Mouse (Mus musculus): ENCODE results near the gene Naga. TPM values are rescaled to one million over a fixed set of nuclear protein-coding genes. Genes with fewer than 3 reads are reported as not detected.

The Naga gene
- polyA plus RNA-seq, 1 experiment, result not detected

- TF ChIP-seq POLR2A (IDR thresholded peaks at IDR 0.05; ENCODE audit: insufficient read depth, low read depth, low read length), result no peak
- no peak for TF ChIP-seq CTCF (IDR thresholded peaks at IDR 0.05; ENCODE audit: insufficient read depth, low read depth, low read length)
Measured at GRCm38 (mm10) chr15:82322195-82322594, 16.5 kb downstream of the Naga start.

GRCm38 (mm10) chr15:82319613-82320012 lies 19.1 kb downstream of the Naga start:
- Histone ChIP-seq H3K4me1 (ENCODE audit: control insufficient read depth, insufficient read depth, low read length) (no peaks in the 10 kb centered on the region), H3K4me3 (ENCODE audit: insufficient read depth, low read depth, low read length) (no peak overlapping the region), H3K27ac (ENCODE audit: insufficient read depth, low read depth, low read length) (no peak overlapping the region)
- no peak for TF ChIP-seq CTCF (IDR thresholded peaks at IDR 0.05; ENCODE audit: insufficient read depth, low read depth, low read length)
- no peak for TF ChIP-seq POLR2A (IDR thresholded peaks at IDR 0.05; ENCODE audit: insufficient read depth, low read depth, low read length)
- 53% methylated on average over 1 of the region's 1 CpGs for WGBS

More at GRCm38 (mm10) chr15:82322195-82322594, 16.5 kb downstream of the Naga start:
- 79% methylated on average over 8 of the region's 8 CpGs for WGBS
- Histone ChIP-seq H3K4me3 (ENCODE audit: insufficient read depth, low read depth, low read length) (no peak overlapping the region), H3K4me1 (ENCODE audit: control insufficient read depth, insufficient read depth, low read length) (no peaks in the 10 kb centered on the region), H3K27ac (ENCODE audit: insufficient read depth, low read depth, low read length) (no peak overlapping the region)

GRCm38 (mm10) chr15:82317839-82318238 lies 20.9 kb downstream of the Naga start:
- Histone ChIP-seq H3K4me1 (ENCODE audit: control insufficient read depth, insufficient read depth, low read length) (no peaks in the 10 kb centered on the region), H3K4me3 (ENCODE audit: insufficient read depth, low read depth, low read length) (no peak overlapping the region)
- 85% methylated on average over 6 of the region's 6 CpGs for WGBS

GRCm38 (mm10) chr15:82308416-82308815 lies 30.3 kb downstream of the Naga start:
- Histone ChIP-seq H3K4me3 (ENCODE audit: insufficient read depth, low read depth, low read length) (no peak overlapping the region), H3K27ac (ENCODE audit: insufficient read depth, low read depth, low read length) (no peak overlapping the region), H3K4me1 (ENCODE audit: control insufficient read depth, insufficient read depth, low read length) (no peaks in the 10 kb centered on the region)
- TF ChIP-seq CTCF (IDR thresholded peaks at IDR 0.05; ENCODE audit: insufficient read depth, low read depth, low read length) (no peak), POLR2A (IDR thresholded peaks at IDR 0.05; ENCODE audit: insufficient read depth, low read depth, low read length) (no peak)
- WGBS, result 87% methylated on average over 3 of the region's 3 CpGs

More at GRCm38 (mm10) chr15:82317839-82318238, 20.9 kb downstream of the Naga start:
- TF ChIP-seq POLR2A (IDR thresholded peaks at IDR 0.05; ENCODE audit: insufficient read depth, low read depth, low read length) (no peak), CTCF (IDR thresholded peaks at IDR 0.05; ENCODE audit: insufficient read depth, low read depth, low read length) (no peak)
- H3K27ac ChIP-seq (ENCODE audit: insufficient read depth, low read depth, low read length), result no peak overlapping the region

GRCm38 (mm10) chr15:82307107-82307506 lies 31.6 kb downstream of the Naga start:
- TF ChIP-seq POLR2A (IDR thresholded peaks at IDR 0.05; ENCODE audit: insufficient read depth, low read depth, low read length) (no peak), CTCF (IDR thresholded peaks at IDR 0.05; ENCODE audit: insufficient read depth, low read depth, low read length) (no peak)
- Histone ChIP-seq H3K4me3 (ENCODE audit: insufficient read depth, low read depth, low read length) (no peak overlapping the region), H3K4me1 (ENCODE audit: control insufficient read depth, insufficient read depth, low read length) (no peaks in the 10 kb centered on the region), H3K27ac (ENCODE audit: insufficient read depth, low read depth, low read length) (no peak overlapping the region)
- 81% methylated on average over 3 of the region's 3 CpGs for WGBS

- Histone ChIP-seq H3K4me3 (ENCODE audit: insufficient read depth, low read depth, low read length) (no peak within 1 kb of the TSS), H3K4me1 (ENCODE audit: control insufficient read depth, insufficient read depth, low read length) (no peaks in the 10 kb centered on the region; the same call in 1 of the 2 replicates), H3K27ac (ENCODE audit: insufficient read depth, low read depth, low read length) (no peak within 1 kb of the TSS)
- 62% methylated on average over 39 of the region's 39 CpGs for WGBS
- TF ChIP-seq POLR2A (IDR thresholded peaks at IDR 0.05; ENCODE audit: insufficient read depth, low read depth, low read length) (no peak), CTCF (IDR thresholded peaks at IDR 0.05; ENCODE audit: insufficient read depth, low read depth, low read length) (no peak)
Measured at GRCm38 (mm10) chr15:82298764-82299561, 39.8 kb downstream of the Naga start, which contains the start of gene Wbp2nl. Gene Wbp2nl, plus strand, starts transcription at chr15:82298954.

- 25% methylated on average over 8 of the region's 8 CpGs for WGBS
- TF ChIP-seq CTCF (IDR thresholded peaks at IDR 0.05; ENCODE audit: insufficient read depth, low read depth, low read length) (no peak), POLR2A (IDR thresholded peaks at IDR 0.05; ENCODE audit: insufficient read depth, low read depth, low read length) (no peak)
- Histone ChIP-seq H3K4me1 (ENCODE audit: control insufficient read depth, insufficient read depth, low read length) (peaks cover 5% of the 10 kb centered on the region), H3K4me3 (ENCODE audit: insufficient read depth, low read depth, low read length) (no peak overlapping the region), H3K27ac (ENCODE audit: insufficient read depth, low read depth, low read length) (no peak overlapping the region)
Measured at GRCm38 (mm10) chr15:82294059-82294458, 44.7 kb downstream of the Naga start.

GRCm38 (mm10) chr15:82293271-82293711 lies 45.4 kb downstream of the Naga start:
- peaks cover 5% of the 10 kb centered on the region for H3K4me1 ChIP-seq (ENCODE audit: control insufficient read depth, insufficient read depth, low read length)
- 10% methylated on average over 7 of the region's 7 CpGs for WGBS
- H3K4me3 ChIP-seq (ENCODE audit: insufficient read depth, low read depth, low read length), result no peak overlapping the region
- TF ChIP-seq POLR2A (IDR thresholded peaks at IDR 0.05; ENCODE audit: insufficient read depth, low read depth, low read length), result no peak
- TF ChIP-seq CTCF (IDR thresholded peaks at IDR 0.05; ENCODE audit: insufficient read depth, low read depth, low read length), result no peak
- no peak overlapping the region for H3K27ac ChIP-seq (ENCODE audit: insufficient read depth, low read depth, low read length)

GRCm38 (mm10) chr15:82292851-82293250 lies 45.9 kb downstream of the Naga start:
- TF ChIP-seq POLR2A (IDR thresholded peaks at IDR 0.05; ENCODE audit: insufficient read depth, low read depth, low read length) (no peak), CTCF (IDR thresholded peaks at IDR 0.05; ENCODE audit: insufficient read depth, low read depth, low read length) (no peak)
- H3K27ac ChIP-seq (ENCODE audit: insufficient read depth, low read depth, low read length), result no peak overlapping the region
- peaks cover 5% of the 10 kb centered on the region for H3K4me1 ChIP-seq (ENCODE audit: control insufficient read depth, insufficient read depth, low read length)
- no peak overlapping the region for H3K4me3 ChIP-seq (ENCODE audit: insufficient read depth, low read depth, low read length)
- WGBS, result 36% methylated on average over 5 of the region's 5 CpGs

Data from olfactory bulb, adult 2 months (tissue).